8 mouse cellular contexts compared by ENCODE assay signal in the genomic region with DNA sequence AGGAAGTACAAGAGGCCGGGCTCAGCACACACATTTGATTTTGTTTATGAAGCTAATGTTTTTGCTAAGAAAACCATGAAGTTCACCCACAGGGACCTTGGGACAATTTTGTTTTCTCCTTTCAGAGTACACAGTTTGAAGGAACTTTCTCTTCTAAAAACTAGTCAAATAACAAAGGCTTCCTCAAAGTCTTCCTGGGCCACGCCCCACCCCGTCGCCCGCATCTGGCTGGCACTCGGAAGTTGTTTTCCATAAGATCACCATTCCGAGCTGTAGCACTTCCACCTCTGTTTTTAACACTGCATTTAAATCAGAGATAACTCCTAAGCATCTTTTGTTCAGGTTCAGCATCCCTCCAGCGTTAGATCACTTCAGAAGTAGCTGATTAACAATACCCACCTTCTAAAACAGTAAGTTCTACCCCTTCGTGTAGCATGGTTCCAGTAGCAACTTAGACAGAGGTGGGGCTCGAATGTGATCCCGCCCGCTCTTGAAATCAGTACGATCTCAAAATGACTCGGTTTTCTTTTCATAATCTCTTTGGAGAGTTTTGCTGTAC. TPM values are rescaled to one million over a fixed set of nuclear protein-coding genes. Genes with fewer than 3 reads are reported as not detected.
DNase-seq lines count a peak whose midpoint lies in the region; ATAC-seq and TF ChIP-seq lines count a peak whose summit lies in the region.

No protein-coding gene starts in this region.

- no peaks in the 10 kb centered on the region for H3K36me3 ChIP-seq in midbrain, embryonic 11.5 days (ENCODE audit: control insufficient read depth, insufficient read depth, low read length)
- H3K36me3 ChIP-seq in midbrain, postnatal 0 days (ENCODE audit: insufficient read depth, low read length): no peaks in the 10 kb centered on the region
- no peaks in the 10 kb centered on the region for H3K36me3 ChIP-seq in intestine, embryonic 15.5 days
- no peaks in the 10 kb centered on the region for H3K36me3 ChIP-seq in stomach, embryonic 16.5 days (ENCODE audit: control insufficient read depth, insufficient read depth, low read length)

- peak overlapping the region; percentile 6; the same call in 1 of the 2 replicates for H3K4me2 ChIP-seq in midbrain, embryonic 11.5 days
- no peak overlapping the region for H3K4me2 ChIP-seq in midbrain, postnatal 0 days (ENCODE audit: low read depth, low read length, poor library complexity, severe bottlenecking)
- H3K4me2 ChIP-seq in intestine, embryonic 15.5 days (replicated peaks): peak overlapping the region; percentile 55
- H3K4me2 ChIP-seq in stomach, embryonic 16.5 days (ENCODE audit: low read depth, low read length): peak overlapping the region; percentile 51

- no peak for TF ChIP-seq CTCF in gastrocnemius, adult 2 months (IDR thresholded peaks at IDR 0.05)
- no peak for TF ChIP-seq CTCF in midbrain, postnatal 0 days (IDR thresholded peaks at IDR 0.05)

- H3K27me3 ChIP-seq in midbrain, embryonic 11.5 days (ENCODE audit: control insufficient read depth, insufficient read depth, low read length): peaks cover 3% of the 10 kb centered on the region; the same call in 1 of the 2 replicates
- peaks cover 6% of the 10 kb centered on the region for H3K27me3 ChIP-seq in midbrain, postnatal 0 days (ENCODE audit: insufficient read depth, low read length)
- no peaks in the 10 kb centered on the region; the same call in 1 of the 2 replicates for H3K27me3 ChIP-seq in intestine, embryonic 15.5 days (replicated peaks)
- no peaks in the 10 kb centered on the region for H3K27me3 ChIP-seq in stomach, embryonic 16.5 days (ENCODE audit: control insufficient read depth, insufficient read depth, low read length)

- H3K27ac ChIP-seq in gastrocnemius, adult 2 months: no peak overlapping the region
- H3K27ac ChIP-seq in midbrain, embryonic 11.5 days (ENCODE audit: low read depth, low read length): no peak overlapping the region
- H3K27ac ChIP-seq in midbrain, postnatal 0 days (ENCODE audit: low read depth, low read length): no peak overlapping the region
- 0 out of 2 replicates have a peak overlapping the region, but pooled peaks have one; percentile 54 for H3K27ac ChIP-seq in intestine, embryonic 15.5 days
- H3K27ac ChIP-seq in stomach, embryonic 16.5 days (ENCODE audit: low read length): no peak overlapping the region

- 8% methylated on average over 14 of the region's 14 CpGs for WGBS in midbrain, embryonic 11.5 days
- 21% methylated on average over 14 of the region's 14 CpGs for WGBS in midbrain, postnatal 0 days
- WGBS in intestine, embryonic 15.5 days: 4% methylated on average over 14 of the region's 14 CpGs
- WGBS in stomach, embryonic 16.5 days: 10% methylated on average over 14 of the region's 14 CpGs

- H3K9ac ChIP-seq in midbrain, embryonic 11.5 days (ENCODE audit: low read length): no peak overlapping the region
- no peak overlapping the region for H3K9ac ChIP-seq in midbrain, postnatal 0 days (replicated peaks; ENCODE audit: low read length, poor library complexity, severe bottlenecking)
- no peak overlapping the region for H3K9ac ChIP-seq in intestine, embryonic 15.5 days
- 0 out of 2 replicates have a peak overlapping the region, but pooled peaks have one; percentile 28 for H3K9ac ChIP-seq in stomach, embryonic 16.5 days (ENCODE audit: low read length)

- peaks cover 6% of the 10 kb centered on the region; the same call in 1 of the 2 replicates for H3K4me1 ChIP-seq in midbrain, embryonic 11.5 days (ENCODE audit: control insufficient read depth, insufficient read depth, low read length)
- no peaks in the 10 kb centered on the region for H3K4me1 ChIP-seq in midbrain, postnatal 0 days (ENCODE audit: insufficient read depth, low read length)
- peaks cover 10% of the 10 kb centered on the region for H3K4me1 ChIP-seq in intestine, embryonic 15.5 days (replicated peaks)
- peaks cover 13% of the 10 kb centered on the region; the same call in 1 of the 2 replicates for H3K4me1 ChIP-seq in stomach, embryonic 16.5 days (ENCODE audit: control insufficient read depth, insufficient read depth, low read length)

- H3K9me3 ChIP-seq in midbrain, embryonic 11.5 days (ENCODE audit: control insufficient read depth, low read length): no peaks in the 10 kb centered on the region; the same call in 1 of the 2 replicates
- H3K9me3 ChIP-seq in midbrain, postnatal 0 days (ENCODE audit: low read length): no peaks in the 10 kb centered on the region
- no peaks in the 10 kb centered on the region for H3K9me3 ChIP-seq in intestine, embryonic 15.5 days
- no peaks in the 10 kb centered on the region for H3K9me3 ChIP-seq in stomach, embryonic 16.5 days (replicated peaks; ENCODE audit: control insufficient read depth, low read length)

- H3K4me3 ChIP-seq in gastrocnemius, adult 2 months: peak overlapping the region; percentile 50
- H3K4me3 ChIP-seq in midbrain, embryonic 11.5 days (ENCODE audit: low read depth, low read length): no peak overlapping the region
- no peak overlapping the region for H3K4me3 ChIP-seq in midbrain, postnatal 0 days (ENCODE audit: low read depth, low read length)
- H3K4me3 ChIP-seq in intestine, embryonic 15.5 days (replicated peaks): no peak overlapping the region
- peak overlapping the region; percentile 2 for H3K4me3 ChIP-seq in stomach, embryonic 16.5 days (replicated peaks; ENCODE audit: low read length)

- DNase-seq in gastrocnemius, adult 2 months: no peak
- no peak for DNase-seq in gastrocnemius, postnatal 36 days
- peak; percentile 88 for DNase-seq in midbrain, embryonic 11.5 days (ENCODE audit: low spot score, missing footprints)
- DNase-seq in midbrain, postnatal 0 days (ENCODE audit: low spot score): no peak
- DNase-seq in right cerebral cortex, adult 2 months (ENCODE audit: low spot score in 2 of 2): no peak
- no peak for DNase-seq in cerebellum, adult 9-10 months

- intact Hi-C loops in gastrocnemius, adult 2 months (cut with DNase I): no loop called here
- intact Hi-C loops in gastrocnemius, postnatal 36 days (cut with DNase I): no loop called here

- no peak for ATAC-seq in midbrain, embryonic 11.5 days (ENCODE audit: low FRiP score)
- no peak for ATAC-seq in midbrain, postnatal 0 days (ENCODE audit: low FRiP score)
- ATAC-seq in intestine, embryonic 15.5 days: peak; percentile 5
- ATAC-seq in stomach, embryonic 16.5 days (ENCODE audit: insufficient read depth, low FRiP score): no peak

RNA-seq across cellular contexts. Expression of a gene that starts 9.7 kb away (rescaled TPM):
- total RNA-seq in gastrocnemius, adult 2 months (2021): 1 to 10 TPM; 8.5 to 9.3 TPM
- total RNA-seq in gastrocnemius, postnatal 36 days (2021): 10 to 100 TPM in 1 of 2 experiments, 1 to 10 TPM in 1; 7.0 to 15.0 TPM
- 20.8 and 23.1 TPM in 2 replicates for polyA plus RNA-seq in midbrain, embryonic 11.5 days (2014; fragmentation: Nextera tagmentation; extraction: Ambion mirVana)
- 38.0 and 55.2 TPM in 2 replicates for total RNA-seq in midbrain, postnatal 0 days (2014; rRNA removed)
- polyA plus RNA-seq in midbrain, postnatal 0 days (2015; fragmentation: Nextera tagmentation; extraction: Ambion mirVana): 7.5 and 9.7 TPM in 2 replicates
- 4.7 and 5.4 TPM in 2 replicates for polyA plus RNA-seq in intestine, embryonic 15.5 days (2015; fragmentation: Nextera tagmentation; extraction: Ambion mirVana)
- 2.4 and 2.8 TPM in 2 replicates for polyA plus RNA-seq in stomach, embryonic 16.5 days (2015; fragmentation: Nextera tagmentation; extraction: Ambion mirVana)

Comparison
In these comparisons a context has a peak if more than half of its experiments do, and no peak if none do; other contexts are left out.
1. H3K4me3 ChIP-seq: peak in gastrocnemius, adult 2 months (single experiment) and stomach, embryonic 16.5 days (single experiment); none in midbrain, embryonic 11.5 days (single experiment), midbrain, postnatal 0 days (single experiment) and intestine, embryonic 15.5 days (single experiment).